Mouse (Mus musculus) stomach, embryonic 16.5 days (tissue): ENCODE results near the gene Sys1. TPM values are rescaled to one million over a fixed set of nuclear protein-coding genes. Genes with fewer than 3 reads are reported as not detected.
A peak's percentile ranks its signal among the peaks of the same experiment; 100 is the strongest.

ENCODE experiments used
- ATAC-seq: fragments of 200-750 bp; cut with Nextera tagmentation; 2 replicates; pipeline ENCODE4 v1.8.0; 2017; ENCODE audit warnings: moderate number of reproducible peaks, moderate TSS enrichment; ENCODE audit not compliant: insufficient read depth, low FRiP score
- H3K27ac ChIP-seq: fragments of 300-500 bp; sonication (generic); 2 replicates; pipeline ENCODE4 v1.5.1; 2014; ENCODE audit warnings: low read length
- H3K27me3 ChIP-seq: fragments of 300-500 bp; sonication (generic); 2 replicates; pipeline ENCODE4 v1.6.1; 2014; ENCODE audit warnings: low read length, control low read depth, mixed read lengths; ENCODE audit not compliant: control insufficient read depth, insufficient read depth
- H3K36me3 ChIP-seq: fragments of 300-500 bp; sonication (generic); 2 replicates; pipeline ENCODE4 v1.6.1; 2014; ENCODE audit warnings: low read length; ENCODE audit not compliant: control insufficient read depth, insufficient read depth
- H3K4me1 ChIP-seq: fragments of 300-500 bp; sonication (generic); 2 replicates; pipeline ENCODE4 v1.6.1; 2014; ENCODE audit warnings: low read length, control low read depth, mixed read lengths; ENCODE audit not compliant: control insufficient read depth, insufficient read depth
- H3K4me2 ChIP-seq: fragments of 300-500 bp; sonication (generic); 2 replicates; pipeline ENCODE4 v1.6.1; 2014; ENCODE audit warnings: low read depth, low read length, mixed read lengths
- H3K4me3 ChIP-seq: fragments of 300-500 bp; sonication (generic); replicated peaks from 2 replicates; pipeline ENCODE4 v1.5.1; 2014; ENCODE audit warnings: mild to moderate bottlenecking, low read length
- H3K9ac ChIP-seq: fragments of 300-500 bp; sonication (generic); 2 replicates; pipeline ENCODE4 v1.6.1; 2014; ENCODE audit warnings: low read length
- H3K9me3 ChIP-seq: fragments of 300-500 bp; sonication (generic); replicated peaks from 2 replicates; pipeline ENCODE4 v1.6.1; 2016; ENCODE audit warnings: low read length, control low read depth; ENCODE audit not compliant: control insufficient read depth
- WGBS: fragments of 180-500 bp; shearing (Covaris S2); extraction: QIAGEN DNeasy Blood & Tissue Kit; methylation state at CpG from one replicate; pipeline ENCODE4 v1.1.7; 2014; 5-methylcytosine and 5-hydroxymethylcytosine counted together
- polyA plus RNA-seq: library from polyadenylated mRNA; unstranded; fragments of >200 nt; fragmentation: Nextera tagmentation; extraction: Ambion mirVana; gene quantifications from 2 replicates; pipeline ENCODE4 v1.2.1, GENCODE M21; 2015

Gene Sys1
- polyA plus RNA-seq, 1 experiment from 2014 or later: 49.4 TPM

DNA sequence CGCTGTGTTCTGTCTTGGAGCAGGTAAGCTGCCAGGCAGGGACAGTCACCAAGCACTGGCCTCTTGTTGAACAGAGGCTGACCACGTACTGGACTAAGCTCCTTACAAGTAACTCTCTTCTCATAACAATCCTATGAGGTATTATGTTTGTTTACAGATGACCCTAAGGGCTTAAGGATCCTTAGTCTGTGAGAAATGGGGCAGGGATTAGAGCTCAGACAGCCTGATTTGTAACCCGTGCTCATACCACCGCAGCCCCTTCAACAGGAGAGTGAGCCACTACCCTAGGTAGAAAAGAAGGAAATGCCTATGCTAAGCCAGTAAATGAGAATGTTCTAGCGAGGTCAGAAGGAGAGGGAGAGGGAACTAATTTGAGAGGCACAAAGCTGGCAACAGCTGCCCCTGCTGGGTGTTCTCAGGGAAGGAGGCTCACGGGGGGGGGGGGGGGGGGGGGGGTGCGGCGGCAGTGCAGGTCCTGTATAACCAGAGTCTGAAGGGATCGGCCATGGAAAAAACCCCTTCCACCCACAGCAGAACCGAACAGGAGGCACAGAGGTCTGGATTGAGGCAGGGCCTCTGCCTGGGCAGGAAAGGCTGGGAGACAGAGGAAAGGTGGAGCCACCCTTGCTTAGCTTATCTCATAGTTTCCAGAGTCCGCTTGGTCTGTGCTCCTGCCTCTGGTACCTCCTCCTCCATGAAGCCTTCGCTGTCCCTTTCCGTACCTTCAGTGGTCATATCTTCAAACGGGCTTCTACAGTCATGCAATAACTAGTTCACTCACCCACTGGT, 55.6 kb downstream of the Sys1 start:
- ATAC-seq: 0 out of 2 replicates have a peak, but pooled peaks have one; percentile 38
- Histone ChIP-seq H3K9me3 (no peaks in the 10 kb centered on the region), H3K27me3 (no peaks in the 10 kb centered on the region), H3K4me2 (no peak overlapping the region), H3K4me1 (peaks cover 8% of the 10 kb centered on the region; the same call in 1 of the 2 replicates), H3K4me3 (no peak overlapping the region), H3K9ac (peak overlapping the region; percentile 12; the same call in 1 of the 2 replicates), H3K36me3 (no peaks in the 10 kb centered on the region), H3K27ac (no peak overlapping the region)
- 51% methylated on average over 12 of the region's 14 CpGs for WGBS

DNA sequence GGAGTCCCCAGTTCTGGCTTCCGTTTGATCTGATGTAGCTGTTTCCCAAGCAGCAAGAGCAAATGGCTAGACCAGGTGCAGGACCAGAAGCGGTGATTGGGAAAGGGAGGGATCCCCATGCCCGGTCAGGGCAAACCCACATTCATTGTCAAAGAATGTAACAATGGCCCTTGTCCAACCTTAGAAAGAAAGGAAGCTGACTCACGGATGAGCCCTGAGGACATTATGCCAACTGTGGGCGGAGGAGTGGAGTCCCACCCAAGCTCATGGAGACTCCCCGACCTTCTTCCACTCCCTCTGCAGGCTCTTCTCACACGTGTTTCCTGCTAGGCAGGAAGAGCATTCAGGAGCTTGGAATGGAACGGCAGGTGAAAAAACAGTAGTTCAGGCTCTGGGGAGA, 56.6 kb downstream of the Sys1 start:
- H3K27me3 ChIP-seq: no peaks in the 10 kb centered on the region
- H3K4me1 ChIP-seq: peaks cover 8% of the 10 kb centered on the region; the same call in 1 of the 2 replicates
- H3K9me3 ChIP-seq: no peaks in the 10 kb centered on the region
- no peak overlapping the region for H3K4me2 ChIP-seq
- no peak overlapping the region for H3K27ac ChIP-seq
- no peaks in the 10 kb centered on the region for H3K36me3 ChIP-seq
- 71% methylated on average over 8 of the region's 8 CpGs for WGBS
- no peak for ATAC-seq
- no peak overlapping the region for H3K4me3 ChIP-seq
- H3K9ac ChIP-seq: no peak overlapping the region

DNA sequence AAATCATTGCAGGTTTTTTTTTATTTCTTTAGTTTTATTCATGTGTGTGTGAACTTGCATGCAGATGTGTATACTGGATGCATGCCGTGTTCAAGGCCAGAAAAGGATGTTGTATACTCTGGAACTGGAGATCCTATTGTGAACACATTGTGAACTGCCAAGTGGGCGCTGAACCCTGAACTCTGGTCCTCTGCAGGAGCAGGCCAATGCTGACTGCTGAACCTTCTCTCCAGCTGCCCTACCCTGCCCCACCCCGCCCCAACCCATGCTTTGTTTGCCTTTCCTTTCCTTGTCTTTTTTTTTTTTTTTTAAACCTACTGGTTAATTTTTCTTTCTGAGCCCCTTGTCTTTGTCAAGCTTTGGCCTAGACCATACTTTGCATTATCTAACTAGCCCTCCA, 58.2 kb downstream of the Sys1 start:
- 61% methylated on average over 3 of the region's 3 CpGs for WGBS
- ATAC-seq: peak; percentile 48; the same call in 1 of the 2 replicates
- Histone ChIP-seq H3K4me1 (peaks cover 8% of the 10 kb centered on the region), H3K4me3 (no peak overlapping the region), H3K27me3 (no peaks in the 10 kb centered on the region), H3K9me3 (no peaks in the 10 kb centered on the region), H3K9ac (no peak overlapping the region), H3K27ac (0 out of 2 replicates have a peak overlapping the region, but pooled peaks have one; percentile 8), H3K4me2 (no peak overlapping the region), H3K36me3 (no peaks in the 10 kb centered on the region)

DNA sequence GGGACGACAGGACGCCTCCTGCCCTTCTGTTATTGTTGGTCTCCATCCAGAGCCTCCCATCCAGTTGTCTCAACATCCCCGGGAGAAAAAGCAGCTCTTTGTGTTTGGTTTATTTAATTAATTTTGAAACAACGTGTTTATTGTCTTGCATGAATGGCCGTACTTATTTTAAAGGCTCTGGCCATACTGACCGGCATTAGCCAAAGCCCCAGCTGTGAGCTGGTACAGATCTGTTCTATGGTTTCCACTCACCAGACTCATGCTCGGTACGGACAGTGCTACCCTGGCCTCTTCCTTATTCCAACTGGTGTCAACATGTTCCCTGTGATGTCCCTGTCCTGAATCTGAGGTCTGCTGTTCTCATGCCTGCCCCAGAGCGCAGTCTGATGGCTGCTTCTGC, 59.1 kb downstream of the Sys1 start:
- H3K9me3 ChIP-seq: no peaks in the 10 kb centered on the region
- no peak overlapping the region for H3K4me3 ChIP-seq
- no peaks in the 10 kb centered on the region for H3K36me3 ChIP-seq
- WGBS: 74% methylated on average over 9 of the region's 9 CpGs
- no peak for ATAC-seq
- H3K4me1 ChIP-seq: peaks cover 8% of the 10 kb centered on the region
- H3K9ac ChIP-seq: no peak overlapping the region
- no peak overlapping the region for H3K27ac ChIP-seq
- H3K4me2 ChIP-seq: no peak overlapping the region
- no peaks in the 10 kb centered on the region for H3K27me3 ChIP-seq

DNA sequence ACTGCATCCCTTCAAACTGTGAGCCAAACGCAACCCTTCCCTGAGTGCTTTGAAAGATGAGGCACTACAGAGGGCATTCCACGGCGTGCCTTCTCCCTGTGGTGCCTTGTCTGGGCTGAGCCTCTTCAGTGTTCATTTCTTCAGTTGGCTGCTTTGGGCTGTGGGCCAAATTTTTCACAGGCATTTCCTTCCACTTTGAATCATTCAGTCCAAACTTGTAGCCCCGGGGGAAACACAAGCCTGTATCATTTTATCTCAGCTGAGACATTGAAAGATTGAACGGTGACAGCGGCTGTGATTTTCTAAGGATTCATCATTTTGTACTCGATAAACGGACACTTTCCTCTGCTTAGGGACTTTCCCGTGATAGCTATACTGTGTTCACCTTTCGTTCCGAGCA, 59.8 kb downstream of the Sys1 start:
- H3K27ac ChIP-seq: no peak overlapping the region
- H3K4me2 ChIP-seq: no peak overlapping the region
- ATAC-seq: no peak
- no peaks in the 10 kb centered on the region for H3K36me3 ChIP-seq
- H3K4me1 ChIP-seq: peaks cover 8% of the 10 kb centered on the region
- no peaks in the 10 kb centered on the region for H3K27me3 ChIP-seq
- no peaks in the 10 kb centered on the region for H3K9me3 ChIP-seq
- H3K9ac ChIP-seq: no peak overlapping the region
- 80% methylated on average over 11 of the region's 11 CpGs for WGBS
- no peak overlapping the region for H3K4me3 ChIP-seq

DNA sequence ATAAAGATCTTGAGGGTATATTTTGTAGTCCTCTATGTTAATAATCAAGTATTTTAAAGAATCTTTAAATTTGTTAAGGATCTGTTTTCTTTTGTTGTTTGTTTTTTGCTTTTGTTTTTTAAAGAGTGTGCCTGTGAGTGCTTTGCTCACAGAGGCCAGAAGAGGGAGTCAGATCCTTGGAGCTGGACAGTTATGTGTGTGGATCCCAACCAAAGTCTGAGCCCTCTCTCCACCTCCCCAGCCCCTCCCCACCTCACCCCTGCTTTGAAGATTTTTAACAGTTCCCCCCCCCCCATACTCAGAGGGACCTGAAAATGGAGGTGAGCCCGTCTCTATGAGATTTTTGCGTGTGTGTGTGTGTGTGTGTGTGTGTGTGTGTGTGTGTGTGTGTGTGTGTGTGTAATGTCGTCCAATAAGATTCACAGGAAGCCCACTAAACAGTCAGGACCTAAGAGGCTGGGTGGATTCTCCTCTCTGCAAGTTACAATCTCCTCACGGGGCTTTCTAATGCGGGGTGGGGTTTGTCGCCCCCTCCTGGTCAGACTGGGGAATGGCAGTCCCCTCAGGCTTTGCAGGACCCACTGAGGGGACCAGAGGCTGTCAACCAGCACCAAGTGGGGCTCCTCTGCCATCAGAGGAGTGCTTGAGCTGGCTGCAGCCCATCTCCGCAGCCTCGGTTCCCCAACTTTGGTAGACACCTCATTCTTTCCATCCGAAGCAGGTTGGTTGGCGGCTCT, 60.9 kb downstream of the Sys1 start:
- Histone ChIP-seq H3K4me2 (no peak overlapping the region), H3K4me1 (peaks cover 12% of the 10 kb centered on the region), H3K27me3 (no peaks in the 10 kb centered on the region), H3K9ac (no peak overlapping the region), H3K4me3 (no peak overlapping the region), H3K9me3 (no peaks in the 10 kb centered on the region), H3K27ac (peak overlapping the region; percentile 87), H3K36me3 (no peaks in the 10 kb centered on the region)
- 30% methylated on average over 9 of the region's 10 CpGs for WGBS
- ATAC-seq: no peak

DNA sequence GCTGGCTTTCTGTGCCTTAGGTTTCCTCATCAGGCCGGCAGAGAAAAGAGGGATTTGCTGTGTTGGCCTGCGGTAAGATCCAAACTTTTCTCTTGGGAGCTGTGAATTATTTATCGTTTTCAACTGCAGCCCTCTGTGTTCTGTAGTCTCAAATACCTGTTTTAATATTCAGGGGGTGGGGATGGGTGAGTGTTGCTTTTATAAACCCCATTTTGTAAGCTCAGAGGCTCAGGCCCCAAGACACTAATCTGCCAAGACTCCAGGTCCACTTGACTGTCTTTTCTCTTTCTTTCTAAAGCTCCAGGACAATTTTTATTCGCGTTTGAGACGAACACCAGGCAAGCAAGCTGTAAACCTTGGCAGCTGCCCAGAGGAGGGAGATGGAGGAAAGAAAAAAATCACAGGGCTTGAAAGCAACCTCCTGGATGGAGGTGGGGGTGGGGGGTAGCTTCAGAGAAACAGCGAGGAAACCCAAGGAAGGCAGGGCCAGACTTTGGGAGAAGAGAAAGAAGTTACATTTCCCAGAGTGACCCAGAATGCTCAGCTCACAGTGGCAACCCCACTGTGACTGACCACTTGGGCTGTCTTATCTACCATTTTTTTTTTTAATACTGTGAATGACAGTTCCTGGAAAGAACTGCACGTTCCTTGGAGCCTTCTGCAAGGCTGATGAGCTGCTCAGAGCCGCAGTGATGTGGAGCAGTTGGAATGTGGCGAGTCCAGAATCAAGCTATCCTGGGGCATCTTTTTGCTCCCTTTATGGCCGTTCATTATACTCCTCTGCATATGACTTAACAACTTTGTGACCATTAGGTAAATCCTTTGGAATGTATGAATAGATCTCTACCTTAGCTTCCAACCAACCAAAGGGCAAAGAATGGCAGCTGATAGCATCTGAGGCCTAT, 61.8 kb downstream of the Sys1 start:
- Histone ChIP-seq H3K9me3 (no peaks in the 10 kb centered on the region), H3K4me3 (no peak overlapping the region), H3K9ac (0 out of 2 replicates have a peak overlapping the region, but pooled peaks have one; percentile 25), H3K4me2 (no peak overlapping the region), H3K27me3 (no peaks in the 10 kb centered on the region), H3K27ac (peak overlapping the region; percentile 87), H3K4me1 (peaks cover 12% of the 10 kb centered on the region), H3K36me3 (no peaks in the 10 kb centered on the region)
- peak; percentile 27; the same call in 1 of the 2 replicates for ATAC-seq
- 35% methylated on average over 11 of the region's 11 CpGs for WGBS

DNA sequence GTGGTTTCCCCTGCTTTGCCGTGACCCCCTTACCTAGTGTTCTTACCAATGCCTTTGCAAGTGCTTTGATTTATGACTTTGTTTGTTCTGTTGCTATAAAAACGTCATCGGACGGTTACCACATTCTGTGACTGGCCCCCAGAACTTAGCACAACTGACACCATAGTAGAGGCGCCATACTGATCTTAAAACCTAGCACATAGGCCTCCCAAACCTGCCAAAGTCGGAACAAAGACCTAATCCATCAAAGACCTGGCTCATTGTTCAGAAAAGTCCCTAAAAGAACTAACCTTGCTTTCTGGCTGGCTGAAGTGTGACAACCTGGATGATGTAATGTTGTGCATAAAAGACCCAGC, 62.4 kb downstream of the Sys1 start:
- no peak for ATAC-seq
- Histone ChIP-seq H3K36me3 (no peaks in the 10 kb centered on the region), H3K9ac (no peak overlapping the region), H3K27ac (peak overlapping the region; percentile 87), H3K4me1 (peaks cover 12% of the 10 kb centered on the region), H3K4me3 (no peak overlapping the region), H3K4me2 (no peak overlapping the region), H3K9me3 (no peaks in the 10 kb centered on the region), H3K27me3 (no peaks in the 10 kb centered on the region)
- 61% methylated on average over 6 of the region's 6 CpGs for WGBS
